Mouse (Mus musculus) gastrocnemius, adult 2 months (tissue): ENCODE data around the gene Smim13. TPM values are rescaled to one million over a fixed set of nuclear protein-coding genes. Genes with fewer than 3 reads are reported as not detected.
A peak's percentile ranks its signal among the peaks of the same experiment; 100 is the strongest.
"Not testable (repeated sequence)": the region's sequence is repeated elsewhere in the genome, so short reads cannot be mapped to it uniquely, and the experiment has no call there.

Experiments
- DNase-seq: peaks from one replicate; pipeline ENCODE4 v3.0.0; 2022
- H3K27ac ChIP-seq: fragments of 200-600 bp; 2 replicates; pipeline ENCODE4 v1.8.1; 2022; ENCODE audit warnings: mild to moderate bottlenecking
- H3K4me3 ChIP-seq: fragments of 200-600 bp; 2 replicates; pipeline ENCODE4 v1.8.1; 2022; ENCODE audit warnings: mild to moderate bottlenecking, moderate library complexity
- CTCF ChIP-seq: fragments of 200-600 bp; IDR thresholded peaks from 2 replicates; pipeline ENCODE4 v1.8.1; 2022; ENCODE audit warnings: antibody characterized with exemption, mild to moderate bottlenecking, moderate library complexity
- intact Hi-C: fragments of 180-260 bp; cut with DNase I; formaldehyde crosslinking; loops from one replicate; pipeline ENCODE4 v1.15.1; 2025
- long read RNA-seq, 2 experiments: library from polyadenylated mRNA; stranded (forward); transcript quantifications; one replicate each; pipeline ENCODE4 v2.0.0; 2021
- total RNA-seq, 2 experiments: library from RNA; stranded (reverse); gene quantifications; 2 replicates each; pipeline ENCODE4 v1.2.3; 2021

The Smim13 gene
- total RNA-seq = 10 to 100 TPM; 37.7 to 42.7 TPM
- long read RNA-seq, experiment 1, full-length matches to known transcripts = 98 of 105 reads
- long read RNA-seq, experiment 1, partial matches to known transcripts = 0 of 105 reads
- long read RNA-seq, experiment 1, other reads (novel, unspliced or antisense) = 7 of 105 reads
- long read RNA-seq, experiment 2, full-length matches to known transcripts = 91 of 98 reads
- long read RNA-seq, experiment 2, partial matches to known transcripts = 5 of 98 reads
- long read RNA-seq, experiment 2, other reads (novel, unspliced or antisense) = 2 of 98 reads

DNA sequence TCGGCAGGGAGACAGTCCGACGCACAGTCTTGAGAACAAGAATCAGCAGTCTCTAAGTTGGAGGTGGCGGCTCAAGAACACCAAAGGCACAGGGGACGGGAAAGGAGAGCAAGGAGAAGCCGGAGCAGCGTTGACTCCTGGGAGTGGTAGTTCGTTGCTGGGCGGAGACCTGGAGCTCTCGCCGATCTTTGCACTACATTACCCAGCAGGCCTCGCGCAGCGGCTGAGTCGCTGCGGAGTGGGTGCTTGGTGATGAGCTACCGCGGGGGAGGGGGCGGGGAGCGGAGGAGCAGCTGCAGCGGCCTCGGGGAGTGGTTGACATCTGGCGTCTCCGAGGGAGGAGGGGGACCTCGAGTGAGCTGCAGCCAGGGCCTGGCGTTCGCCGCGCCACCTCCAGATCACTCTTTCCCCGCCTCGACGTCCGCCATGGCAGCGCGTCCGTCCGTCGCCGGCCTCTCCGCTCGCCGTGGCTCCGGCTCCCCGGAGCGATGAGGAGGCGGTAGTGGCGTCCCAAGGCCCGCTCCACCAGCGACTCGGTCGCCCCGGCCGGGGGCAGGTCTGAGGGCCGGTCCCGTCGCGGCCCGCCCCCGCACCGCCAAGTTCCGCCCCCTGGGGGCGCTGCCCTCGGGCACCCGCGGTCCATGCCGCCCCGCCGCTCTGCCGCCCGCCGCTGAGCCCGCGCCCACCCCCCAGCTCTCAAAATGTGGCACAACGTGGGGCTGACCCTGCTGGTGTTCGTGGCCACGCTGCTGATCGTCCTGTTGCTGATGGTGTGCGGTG lies at the start of gene Smim13:
TSS of gene Smim13 (plus strand) at position 307 of the 780 bp plus-strand sequence.
- peak within 1 kb of the TSS; percentile 99 for H3K27ac ChIP-seq
- peak; percentile 96 for DNase-seq
- peak within 1 kb of the TSS; percentile 90 for H3K4me3 ChIP-seq
- intact Hi-C loops = loop anchor here (10.0 kb wide), 1 partner anchor 235 kb away; the partner anchor contains the start of gene Tmem14c
- TF ChIP-seq CTCF = peak; percentile 78

DNA sequence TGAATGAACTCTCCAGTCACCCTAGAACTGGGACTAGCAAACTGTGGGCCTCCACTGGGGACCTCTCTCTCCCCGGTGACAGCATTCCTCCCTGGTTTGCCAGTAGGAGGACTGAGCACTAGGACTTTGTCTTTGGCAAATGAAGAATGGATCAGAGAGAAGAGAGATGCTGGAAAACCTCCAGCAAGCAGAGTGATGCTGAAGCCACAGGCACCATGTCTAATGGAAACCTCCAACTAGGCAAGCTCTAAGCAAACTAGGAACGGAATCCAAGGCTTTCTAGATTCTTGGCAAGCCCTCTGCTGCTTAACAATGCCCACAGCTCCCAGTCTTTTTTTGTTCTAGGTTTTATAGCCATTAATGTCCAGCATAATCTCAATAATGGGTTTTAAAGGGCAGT lies 48.8 kb upstream of the Smim13 start:
- intact Hi-C loops = no loop called here
- no peak for DNase-seq
- Histone ChIP-seq H3K27ac (no peak overlapping the region), H3K4me3 (no peak overlapping the region)
- no peak for TF ChIP-seq CTCF

DNA sequence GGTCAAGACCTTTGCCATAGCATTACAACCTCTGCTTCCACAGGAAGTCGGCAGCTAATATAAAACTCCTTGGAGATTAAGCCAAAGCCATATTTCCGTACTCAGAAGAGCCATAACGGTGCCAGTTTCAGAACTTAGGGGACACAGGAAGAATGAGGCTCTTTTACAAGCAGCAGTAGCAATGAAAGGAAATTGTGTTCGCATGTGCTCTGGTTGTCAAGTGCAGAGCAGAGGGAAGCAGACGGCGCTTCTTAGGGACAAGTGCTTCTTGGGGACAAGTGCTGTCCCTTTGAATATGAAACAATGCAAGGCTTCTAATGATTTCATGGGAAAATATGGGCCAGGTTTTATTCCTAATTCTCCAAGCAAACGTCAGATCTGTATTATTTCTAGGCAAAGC lies 46.4 kb upstream of the Smim13 start:
- intact Hi-C loops = no loop called here
- no peak overlapping the region for H3K27ac ChIP-seq
- no peak for DNase-seq

DNA sequence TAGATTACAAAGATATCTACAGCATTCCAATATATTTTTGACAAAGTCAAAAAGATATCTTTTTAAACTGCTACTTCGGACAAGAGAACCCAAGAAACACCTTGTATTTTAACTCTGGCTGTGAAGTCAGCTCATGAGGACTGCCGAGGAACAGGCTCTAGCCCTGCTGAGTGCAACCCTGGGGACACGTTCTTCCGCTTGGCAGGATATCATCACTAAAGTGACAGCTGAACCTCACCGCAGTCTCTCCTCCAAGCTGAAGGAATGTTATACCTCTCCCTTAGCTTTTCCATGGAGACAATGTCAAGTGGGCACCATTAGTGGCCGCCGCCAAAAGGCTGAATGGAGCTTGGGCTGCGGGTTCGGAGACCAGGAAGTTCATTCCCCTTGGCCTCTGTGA lies 46.0 kb upstream of the Smim13 start:
- TF ChIP-seq CTCF = no peak
- Histone ChIP-seq H3K27ac (no peak overlapping the region), H3K4me3 (no peak overlapping the region)
- no peak for DNase-seq
- intact Hi-C loops = no loop called here

More for the DNA sequence above, 46.4 kb upstream of the Smim13 start:
- no peak for TF ChIP-seq CTCF
- H3K4me3 ChIP-seq = no peak overlapping the region

DNA sequence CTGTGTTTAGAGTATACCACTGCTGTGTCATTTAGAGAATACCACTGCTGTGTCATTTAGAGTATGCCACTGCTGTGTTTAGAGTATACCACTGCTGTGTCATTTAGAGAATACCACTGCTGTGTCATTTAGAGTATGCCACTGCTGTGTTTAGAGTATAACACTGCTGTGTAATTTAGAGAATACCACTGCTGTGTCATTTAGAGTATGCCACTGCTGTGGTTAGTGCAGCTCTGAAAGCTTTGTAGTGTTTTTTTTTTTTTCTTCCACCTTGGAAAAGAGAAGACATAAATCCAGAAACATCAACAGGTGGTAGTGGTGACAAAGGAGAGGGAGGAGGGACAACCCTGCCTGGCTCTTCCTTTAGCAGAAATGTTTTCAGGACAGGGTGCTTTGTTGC lies 44.1 kb upstream of the Smim13 start:
- DNase-seq, intact Hi-C loops, H3K27ac ChIP-seq, H3K4me3 ChIP-seq: not testable (repeated sequence)

DNA sequence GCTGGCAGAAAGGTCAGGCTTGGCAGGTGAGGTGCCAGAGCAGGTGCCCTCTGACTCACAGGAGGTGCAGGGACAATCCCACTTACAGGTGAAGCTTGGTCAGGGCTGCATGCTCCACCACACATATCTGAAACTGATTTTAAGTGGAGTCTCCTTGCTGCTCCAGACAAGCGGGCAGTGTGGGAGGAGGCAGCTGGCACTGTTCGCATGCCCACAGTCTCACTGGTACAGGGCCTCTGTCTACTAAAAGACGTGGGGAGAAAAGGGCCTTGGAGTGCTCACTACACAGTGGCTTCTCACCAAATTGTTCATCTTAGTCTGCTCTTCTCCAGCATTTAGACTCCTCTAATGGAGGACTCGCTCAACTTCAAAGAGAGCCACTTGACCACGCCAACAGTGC lies 43.4 kb upstream of the Smim13 start:
- no peak overlapping the region for H3K4me3 ChIP-seq
- no peak for DNase-seq
- TF ChIP-seq CTCF = no peak
- no peak overlapping the region for H3K27ac ChIP-seq
- intact Hi-C loops = no loop called here

DNA sequence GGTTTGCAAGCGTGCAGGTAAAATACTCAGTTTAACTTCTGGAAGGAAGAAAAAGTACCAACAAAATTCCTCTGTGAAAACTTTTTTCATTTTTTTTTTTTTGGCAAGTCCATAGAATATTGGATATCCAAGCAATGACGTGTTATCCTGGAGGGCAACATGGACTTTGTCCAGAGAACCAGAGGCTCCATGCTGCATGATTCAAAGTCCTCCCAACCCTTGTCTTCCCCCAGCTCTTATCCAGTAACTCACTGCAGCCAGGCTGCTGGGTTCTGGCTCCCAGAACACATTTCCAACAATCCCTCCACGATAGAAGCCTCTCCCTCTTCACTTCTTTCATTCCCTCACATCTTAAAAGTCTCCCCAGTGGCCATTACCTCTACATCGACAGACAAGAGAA lies 38.4 kb upstream of the Smim13 start:
- no peak for DNase-seq

DNA sequence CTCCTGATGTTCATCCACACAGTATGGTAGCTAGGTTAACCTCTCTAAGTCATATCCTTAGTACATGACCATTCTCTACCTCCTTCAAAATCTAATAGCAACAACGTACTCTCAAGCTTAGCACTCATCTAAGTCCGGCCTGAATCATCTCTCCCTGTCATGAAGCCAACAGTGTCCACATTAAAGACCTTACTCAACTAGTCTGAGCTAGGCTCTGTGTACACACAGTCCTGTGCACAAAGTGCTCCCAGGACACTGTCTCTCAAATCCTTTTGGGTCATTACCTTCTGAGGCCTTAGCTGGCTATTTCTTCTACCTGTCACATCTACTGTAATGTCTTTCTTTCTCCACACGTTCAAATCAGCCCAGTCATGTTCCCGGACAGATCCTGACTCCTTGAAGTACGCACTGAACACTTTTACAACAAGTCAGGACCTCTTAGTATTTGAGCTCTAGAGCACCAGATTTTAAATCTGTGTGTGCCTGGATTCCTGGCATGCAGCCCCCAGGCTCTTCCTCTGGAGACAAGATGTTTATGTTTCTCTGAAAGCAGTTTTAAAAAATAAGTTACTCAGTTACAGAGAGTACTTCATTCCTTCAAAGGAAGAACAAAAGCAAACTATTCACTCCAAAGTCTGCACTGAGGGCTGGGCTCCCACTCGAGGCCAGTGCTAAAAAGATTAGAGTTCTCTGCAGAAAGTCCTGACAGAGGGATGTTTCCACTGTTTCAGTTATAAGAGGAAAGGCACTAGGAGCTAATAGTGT lies 36.9 kb upstream of the Smim13 start:
- no peak for TF ChIP-seq CTCF
- no peak overlapping the region for H3K27ac ChIP-seq
- intact Hi-C loops = no loop called here
- no peak overlapping the region for H3K4me3 ChIP-seq
- DNase-seq = no peak

More for the DNA sequence above, 38.4 kb upstream of the Smim13 start:
- intact Hi-C loops = no loop called here
- Histone ChIP-seq H3K4me3 (no peak overlapping the region), H3K27ac (no peak overlapping the region)
- no peak for TF ChIP-seq CTCF

DNA sequence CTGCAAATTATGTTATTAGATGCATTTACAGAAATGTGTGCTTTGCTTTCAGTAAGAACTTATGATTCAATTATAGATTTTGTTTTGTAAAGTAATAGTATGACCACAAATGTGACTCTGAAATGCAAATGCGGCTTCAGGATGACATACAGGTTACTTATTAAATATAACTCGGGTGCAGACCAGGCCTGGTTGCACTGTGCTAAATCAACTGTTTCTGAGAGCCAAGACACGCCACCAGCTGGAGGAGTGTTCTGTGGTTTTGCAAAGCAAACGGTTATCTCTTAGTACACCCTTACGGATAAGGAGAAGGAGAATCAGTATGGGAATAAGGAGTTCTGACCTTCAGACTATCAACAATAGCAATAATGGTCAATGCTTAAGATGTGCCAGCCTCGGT lies 34.0 kb upstream of the Smim13 start:
- intact Hi-C loops = no loop called here
- Histone ChIP-seq H3K4me3 (no peak overlapping the region), H3K27ac (no peak overlapping the region)
- no peak for DNase-seq
- no peak for TF ChIP-seq CTCF

DNA sequence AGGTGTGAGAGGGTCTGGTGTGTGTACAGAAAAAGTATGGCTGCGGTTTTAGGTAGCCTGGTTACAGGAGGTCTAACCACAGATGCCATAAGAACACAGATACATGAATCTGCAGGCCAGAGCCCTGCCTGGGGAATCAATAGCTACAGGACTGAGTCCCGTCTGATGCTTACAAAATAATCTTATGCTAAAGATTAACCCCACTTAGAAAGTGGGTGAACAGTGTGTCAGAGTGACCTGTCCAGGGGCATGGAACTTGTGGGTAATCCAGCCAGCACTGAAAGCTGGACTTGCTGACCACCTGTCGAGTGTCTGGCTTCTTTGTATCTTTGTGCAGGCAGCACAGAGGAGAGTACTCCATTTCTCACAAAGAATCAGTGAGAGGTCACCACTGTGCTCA lies 33.4 kb upstream of the Smim13 start:
- intact Hi-C loops = no loop called here
- no peak for DNase-seq
- TF ChIP-seq CTCF = no peak
- H3K27ac ChIP-seq = no peak overlapping the region
- no peak overlapping the region for H3K4me3 ChIP-seq

DNA sequence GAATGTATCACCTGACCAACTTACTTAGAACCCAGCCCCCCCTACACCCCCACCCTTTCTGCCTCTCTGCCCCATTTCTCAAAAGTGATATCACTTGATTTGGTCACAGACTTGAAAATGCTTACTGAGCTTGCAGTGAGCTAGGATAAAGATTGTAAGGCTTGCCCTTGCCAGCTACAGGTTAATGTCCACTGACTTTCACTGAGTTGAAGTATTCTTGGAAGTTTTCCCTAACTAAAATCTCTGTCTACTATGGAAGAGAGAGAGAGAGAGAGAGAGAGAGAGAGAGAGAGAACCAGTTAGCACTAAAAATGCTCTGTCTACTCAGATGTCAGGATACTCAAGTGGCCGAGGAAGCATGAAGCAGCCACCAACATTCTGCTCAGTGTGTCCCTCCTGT lies 30.6 kb upstream of the Smim13 start:
- TF ChIP-seq CTCF = no peak
- no peak for DNase-seq
- Histone ChIP-seq H3K4me3 (no peak overlapping the region), H3K27ac (no peak overlapping the region)
- intact Hi-C loops = no loop called here

DNA sequence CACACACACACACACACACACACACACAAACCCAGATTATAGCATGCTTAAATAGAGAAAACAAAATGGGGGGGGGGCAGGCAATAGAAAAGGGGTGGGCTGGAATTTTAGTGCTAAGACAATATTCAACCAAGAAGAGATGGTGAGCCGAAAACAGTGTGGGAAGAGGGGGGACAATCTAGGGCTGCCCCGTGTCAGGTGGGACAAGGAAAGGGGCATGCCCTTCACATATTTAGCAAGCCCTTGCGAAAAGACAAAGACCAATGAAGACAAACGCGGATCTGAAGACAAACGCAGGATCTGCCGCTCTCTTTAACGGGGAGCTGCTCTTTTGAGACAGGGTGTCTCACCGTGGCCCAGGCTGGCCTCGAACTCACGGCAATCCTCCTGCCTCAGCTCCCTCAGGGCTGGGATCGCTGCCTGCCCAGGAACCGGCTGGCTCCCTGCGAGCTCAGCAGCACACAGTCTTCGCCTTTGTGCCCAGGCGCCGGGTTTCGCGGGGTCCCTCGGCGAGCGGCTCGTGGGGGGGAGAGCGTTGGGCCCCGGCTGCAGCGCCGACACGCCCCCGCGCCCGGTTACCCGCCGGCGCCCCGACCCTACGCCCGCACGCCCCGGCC lies 29.8 kb upstream of the Smim13 start:
- intact Hi-C loops = no loop called here
- no peak overlapping the region for H3K27ac ChIP-seq
- no peak for DNase-seq
- H3K4me3 ChIP-seq = peak overlapping the region; percentile 72
- no peak for TF ChIP-seq CTCF
